Mouse (Mus musculus) kidney, adult 10 weeks (tissue): ENCODE data around the gene Olfr1436. TPM values are rescaled to one million over a fixed set of nuclear protein-coding genes. Genes with fewer than 3 reads are reported as not detected.

ENCODE experiments used
- polyA plus RNA-seq: library from polyadenylated mRNA; stranded (reverse); fragments of 350-450 nt; fragmentation: Illumina TruSeq; extraction: RNeasy Lipid Tissue Mini Kit (QIAGEN cat#74804); gene quantifications from one replicate; pipeline ENCODE4 v1.2.3, GENCODE M21; 2014; ENCODE audit warnings: low read depth, low replicate concordance

The Olfr1436 gene
- not detected for polyA plus RNA-seq

GRCm38 (mm10) chr19:12299030-12299429, at the start of gene Olfr1436:
Gene Olfr1436, minus strand, starts transcription at chr19:12299130.

GRCm38 (mm10) chr19:12335810-12336209, 36.9 kb upstream of the Olfr1436 start, which contains the start of gene Olfr1438-ps1:
Gene Olfr1438-ps1, minus strand, starts transcription at chr19:12335910.

DNA sequence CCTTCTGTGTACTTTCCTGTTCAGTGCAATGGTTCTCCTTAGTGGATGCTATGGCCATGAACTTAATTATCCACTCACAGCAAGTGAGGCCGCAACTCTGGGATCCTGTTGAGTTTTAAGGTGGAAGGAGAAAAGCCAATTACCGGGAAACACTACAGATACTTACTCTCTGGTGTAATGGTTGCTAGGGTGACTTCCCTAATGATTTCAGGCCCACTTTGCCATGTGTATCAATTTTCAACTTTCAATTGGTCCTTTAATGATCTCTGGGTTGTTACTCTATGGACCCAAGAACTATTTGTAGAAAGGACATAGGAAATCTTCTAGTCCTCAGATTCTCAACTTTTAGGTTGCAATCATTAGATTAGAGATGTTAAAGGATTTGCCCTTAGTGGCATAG, 26.1 kb upstream of the Olfr1436 start, which contains the start of gene Olfr1437:
Olfr1437 (minus strand) TSS at position 101 of the 400 bp plus-strand sequence.

GRCm38 (mm10) chr19:12279554-12279953, 19.4 kb downstream of the Olfr1436 start, which contains the start of gene Olfr1434:
Gene Olfr1434, plus strand, starts transcription at chr19:12279854.

DNA sequence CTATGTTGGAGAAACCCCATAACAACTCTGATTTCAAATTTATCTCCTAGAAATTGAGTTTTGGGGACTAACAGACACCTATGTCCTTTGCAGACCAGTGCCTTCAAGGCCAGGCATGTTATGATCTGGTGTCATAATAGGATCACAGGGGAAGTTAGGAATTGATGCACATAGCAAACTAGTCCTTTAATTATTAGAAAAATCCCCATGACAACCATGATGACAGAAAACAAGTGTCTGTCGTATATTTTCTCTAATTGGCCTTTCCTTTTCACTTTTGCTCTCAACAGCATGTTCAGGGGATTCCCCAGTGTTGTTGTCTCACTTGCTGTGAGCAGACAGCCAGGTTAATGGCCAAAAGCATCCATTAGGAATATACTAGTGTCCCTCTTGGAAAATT, 38.2 kb downstream of the Olfr1436 start, which contains the start of gene Olfr235:
Olfr235 (plus strand) TSS at position 301 of the 400 bp plus-strand sequence.

Other genes with a start within 250 kb of the Olfr1436 start
- not detected for gene Olfr1424, start 236.4 kb downstream of the Olfr1436 start, polyA plus RNA-seq
- gene Olfr1425, start 221.4 kb downstream of the Olfr1436 start, polyA plus RNA-seq, result not detected
- gene Olfr1426, start 207.1 kb downstream of the Olfr1436 start, polyA plus RNA-seq, result not detected
- not detected for gene Olfr1427, start 195.8 kb downstream of the Olfr1436 start, polyA plus RNA-seq
- not detected for gene Olfr1428, start 183.2 kb downstream of the Olfr1436 start, polyA plus RNA-seq
- not detected for gene Olfr76, start 175.9 kb downstream of the Olfr1436 start, polyA plus RNA-seq
- gene Olfr1555-ps1, start 129.0 kb downstream of the Olfr1436 start, polyA plus RNA-seq, result not detected
- gene Olfr1431, start 98.5 kb downstream of the Olfr1436 start, polyA plus RNA-seq, result not detected
- not detected for gene Olfr1432, start 66.5 kb downstream of the Olfr1436 start, polyA plus RNA-seq
- not detected for gene Olfr262, start 57.5 kb downstream of the Olfr1436 start, polyA plus RNA-seq
- gene Olfr235, start 38.1 kb downstream of the Olfr1436 start, polyA plus RNA-seq, result not detected
- not detected for gene Olfr1434, start 19.3 kb downstream of the Olfr1436 start, polyA plus RNA-seq
- gene Olfr1437, start 26.0 kb upstream of the Olfr1436 start, polyA plus RNA-seq, result not detected
- not detected for gene Olfr1438-ps1, start 36.8 kb upstream of the Olfr1436 start, polyA plus RNA-seq
- not detected for gene Olfr1440, start 88.1 kb upstream of the Olfr1436 start, polyA plus RNA-seq
- not detected for gene Olfr1441, start 118.3 kb upstream of the Olfr1436 start, polyA plus RNA-seq
- not detected for gene Pfpl, start 128.8 kb upstream of the Olfr1436 start, polyA plus RNA-seq
- gene Mpeg1, start 161.6 kb upstream of the Olfr1436 start, polyA plus RNA-seq, result 12.6 TPM
- gene Dtx4, start 202.3 kb upstream of the Olfr1436 start, polyA plus RNA-seq, result 15.2 TPM
- 7.9 TPM for gene Fam111a, start 246.6 kb upstream of the Olfr1436 start, polyA plus RNA-seq